ENCODE assay signal across 1 mouse cellular context in the genomic region with DNA sequence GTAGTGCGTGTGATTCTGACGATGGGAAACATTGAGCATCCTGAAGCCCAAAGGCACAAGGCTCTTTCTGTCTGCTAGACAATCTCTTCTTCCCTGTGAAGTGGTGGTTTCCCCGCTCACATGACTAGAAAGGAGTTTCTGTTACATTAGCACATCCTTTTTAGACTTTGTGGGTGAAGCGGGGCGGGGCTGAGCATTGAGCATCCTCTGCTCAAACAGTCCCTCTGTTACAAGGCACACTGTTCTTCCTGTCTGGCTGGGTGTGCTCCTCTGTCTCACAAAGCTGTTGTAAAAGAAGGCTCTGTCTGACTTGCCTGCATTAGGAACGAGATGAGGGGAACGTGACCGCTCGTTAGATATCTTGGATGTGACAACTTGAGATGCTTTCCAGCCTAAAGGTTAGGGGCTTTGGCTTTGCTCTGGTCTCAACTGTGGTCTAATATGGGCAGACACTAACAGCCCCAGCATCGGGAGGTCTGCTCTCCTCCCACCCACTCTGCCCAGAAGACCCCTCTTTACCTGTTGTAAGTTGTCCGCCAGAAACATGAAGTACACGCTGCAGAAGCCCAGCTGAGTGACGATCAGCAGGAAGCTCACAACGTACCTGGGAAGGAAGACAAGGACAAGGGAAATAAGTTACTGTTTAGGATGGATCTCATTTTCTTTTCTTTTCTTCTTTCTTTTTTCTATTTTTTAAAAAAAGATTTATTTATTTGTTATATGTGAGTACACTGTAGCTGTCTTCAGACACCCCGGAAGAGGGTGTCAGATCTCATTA.
TF ChIP-seq lines count a peak whose summit lies in the region.

No protein-coding gene starts in this region.

TF ChIP-seq in CH12.LX, 34 proteins besides CTCF, POLR2A, EP300 and RAD21 (continued from another document):
- TF ChIP-seq PAX5 (IDR thresholded peaks at IDR 0.05; ENCODE audit: low read length) (no peak), BHLHE40 (IDR thresholded peaks at IDR 0.05; ENCODE audit: low read depth, low read length) (peak; percentile 98), MXI1 (IDR thresholded peaks at IDR 0.05; ENCODE audit: low read depth, low read length) (no peak; the same call in 1 of the 2 replicates), IRF4 (IDR thresholded peaks at IDR 0.05; ENCODE audit: low read depth, low read length) (peak; percentile 65), GABPA (IDR thresholded peaks at IDR 0.05; ENCODE audit: insufficient replicate concordance, low read depth, low read length) (no peak), ZMIZ1 (IDR thresholded peaks at IDR 0.05; ENCODE audit: low read depth, low read length) (peak; percentile 79), HCFC1 (IDR thresholded peaks at IDR 0.05; ENCODE audit: low read depth, low read length) (peak; percentile 39; the same call in 1 of the 2 replicates), E2F4 (IDR thresholded peaks at IDR 0.05; ENCODE audit: insufficient replicate concordance, low read depth, low read length) (0 out of 2 replicates have a peak, but pooled peaks have one; percentile 4), CHD2 (IDR thresholded peaks at IDR 0.05; ENCODE audit: low read length) (no peak; the same call in 1 of the 2 replicates), CHD1 (IDR thresholded peaks at IDR 0.05; ENCODE audit: low read depth, low read length) (peak; percentile 69; the same call in 1 of the 2 replicates), NRF1 (IDR thresholded peaks at IDR 0.05; ENCODE audit: low read depth, low read length) (no peak), USF2 (conservative IDR thresholded peaks at IDR 0.05; ENCODE audit: low read depth, low read length) (peak; percentile 55), ZKSCAN1 (IDR thresholded peaks at IDR 0.05; ENCODE audit: borderline replicate concordance, low read depth, low read length) (no peak), ZNF384 (IDR thresholded peaks at IDR 0.05; ENCODE audit: low read depth, low read length) (0 out of 2 replicates have a peak, but pooled peaks have one; percentile 8), SIN3A (IDR thresholded peaks at IDR 0.05; ENCODE audit: low read length) (peak; percentile 83), SMC3 (IDR thresholded peaks at IDR 0.05; ENCODE audit: low read depth, low read length) (no peak), ETS1 (conservative IDR thresholded peaks at IDR 0.05; ENCODE audit: low read depth, low read length) (peak; percentile 88), MYC (IDR thresholded peaks at IDR 0.05; ENCODE audit: low read depth, low read length) (peak; percentile 61; the same call in 1 of the 2 replicates), KAT2A (IDR thresholded peaks at IDR 0.05; ENCODE audit: insufficient replicate concordance, low read length) (0 out of 2 replicates have a peak, but pooled peaks have one; percentile 23), UBTF (IDR thresholded peaks at IDR 0.05; ENCODE audit: low read depth, low read length) (no peak), MAZ (IDR thresholded peaks at IDR 0.05; ENCODE audit: low read depth, low read length) (peak; percentile 93), MAX (IDR thresholded peaks at IDR 0.05; ENCODE audit: low read length) (peak; percentile 54; the same call in 1 of the 2 replicates)
